Mouse (Mus musculus): ENCODE results near the gene Ftl1. TPM values are rescaled to one million over a fixed set of nuclear protein-coding genes. Genes with fewer than 3 reads are reported as not detected.
"Not testable (repeated sequence)": the region's sequence is repeated elsewhere in the genome, so short reads cannot be mapped to it uniquely, and the experiment has no call there.

Ftl1 gene
- polyA plus RNA-seq, 1 experiment from 2014 or later, result 4,320 TPM

- Histone ChIP-seq H3K4me1 (ENCODE audit: control insufficient read depth, insufficient read depth, low read length) (peaks cover 9% of the 10 kb centered on the region), H3K4me2 (peak overlapping the region; percentile 83), H3K36me3 (ENCODE audit: control insufficient read depth, insufficient read depth, low read length) (peaks cover 12% of the 10 kb centered on the region; the same call in 1 of the 2 replicates), H3K9ac (ENCODE audit: low read depth, low read length) (peak overlapping the region; percentile 81), H3K4me3 (ENCODE audit: low read depth, low read length) (peak overlapping the region; percentile 69), H3K27ac (ENCODE audit: low read depth, low read length) (no peak overlapping the region), H3K27me3 (ENCODE audit: control insufficient read depth, insufficient read depth, low read length) (no peaks in the 10 kb centered on the region), H3K9me3 (replicated peaks; ENCODE audit: control insufficient read depth, low read length) (no peaks in the 10 kb centered on the region)
- ATAC-seq (replicated peaks; ENCODE audit: insufficient number of reproducible peaks, low FRiP score, low TSS enrichment), result peak; percentile 23
- WGBS (ENCODE audit: insufficient replicate concordance), result 37% methylated on average over 7 of the region's 7 CpGs
Observed at GRCm38 (mm10) chr7:45467090-45467670, 7.5 kb upstream of the Ftl1 start.

- H3K4me3 ChIP-seq (ENCODE audit: low read depth, low read length), result peak within 1 kb of the TSS; percentile 69
- H3K4me1 ChIP-seq (ENCODE audit: control insufficient read depth, insufficient read depth, low read length), result peaks cover 9% of the 10 kb centered on the region
- peaks cover 13% of the 10 kb centered on the region; the same call in 1 of the 2 replicates for H3K36me3 ChIP-seq (ENCODE audit: control insufficient read depth, insufficient read depth, low read length)
- H3K27ac ChIP-seq (ENCODE audit: low read depth, low read length), result peak within 1 kb of the TSS; percentile 37
- H3K9ac ChIP-seq (ENCODE audit: low read depth, low read length), result peak within 1 kb of the TSS; percentile 81
- H3K4me2 ChIP-seq, result peak within 1 kb of the TSS; percentile 83
- WGBS (ENCODE audit: insufficient replicate concordance), result under 1% methylated on average over 58 of the region's 58 CpGs
- no peaks in the 10 kb centered on the region for H3K9me3 ChIP-seq (replicated peaks; ENCODE audit: control insufficient read depth, low read length)
- peak; percentile 80 for ATAC-seq (replicated peaks; ENCODE audit: insufficient number of reproducible peaks, low FRiP score, low TSS enrichment)
- no peaks in the 10 kb centered on the region for H3K27me3 ChIP-seq (ENCODE audit: control insufficient read depth, insufficient read depth, low read length)
Observed at GRCm38 (mm10) chr7:45466283-45467089, 6.8 kb upstream of the Ftl1 start, which contains the start of gene Bax. TSS of gene Bax (minus strand) at chr7:45466898.

- no peaks in the 10 kb centered on the region for H3K9me3 ChIP-seq (replicated peaks; ENCODE audit: control insufficient read depth, low read length)
- H3K4me3 ChIP-seq (ENCODE audit: low read depth, low read length), result peak overlapping the region; percentile 69
- no peaks in the 10 kb centered on the region for H3K27me3 ChIP-seq (ENCODE audit: control insufficient read depth, insufficient read depth, low read length)
- peak overlapping the region; percentile 83 for H3K4me2 ChIP-seq
- H3K27ac ChIP-seq (ENCODE audit: low read depth, low read length), result no peak overlapping the region
- peaks cover 15% of the 10 kb centered on the region for H3K4me1 ChIP-seq (ENCODE audit: control insufficient read depth, insufficient read depth, low read length)
- no peak for ATAC-seq (replicated peaks; ENCODE audit: insufficient number of reproducible peaks, low FRiP score, low TSS enrichment)
- H3K36me3 ChIP-seq (ENCODE audit: control insufficient read depth, insufficient read depth, low read length), result peaks cover 13% of the 10 kb centered on the region; the same call in 1 of the 2 replicates
- WGBS (ENCODE audit: insufficient replicate concordance), result 74% methylated on average over 9 of the region's 9 CpGs
- H3K9ac ChIP-seq (ENCODE audit: low read depth, low read length), result no peak overlapping the region; the same call in 1 of the 2 replicates
Observed at GRCm38 (mm10) chr7:45465549-45465948, 5.9 kb upstream of the Ftl1 start.

GRCm38 (mm10) chr7:45465112-45465511 lies 5.4 kb upstream of the Ftl1 start:
- no peak overlapping the region for H3K9ac ChIP-seq (ENCODE audit: low read depth, low read length)
- H3K4me3 ChIP-seq (ENCODE audit: low read depth, low read length), result 0 out of 2 replicates have a peak overlapping the region, but pooled peaks have one; percentile 69
- H3K27ac ChIP-seq (ENCODE audit: low read depth, low read length), result no peak overlapping the region
- H3K9me3 ChIP-seq (replicated peaks; ENCODE audit: control insufficient read depth, low read length), result no peaks in the 10 kb centered on the region
- H3K4me2 ChIP-seq, result no peak overlapping the region
- H3K4me1 ChIP-seq (ENCODE audit: control insufficient read depth, insufficient read depth, low read length), result peaks cover 19% of the 10 kb centered on the region
- H3K27me3 ChIP-seq (ENCODE audit: control insufficient read depth, insufficient read depth, low read length), result no peaks in the 10 kb centered on the region
- WGBS (ENCODE audit: insufficient replicate concordance), result 91% methylated on average over 12 of the region's 12 CpGs
- no peak for ATAC-seq (replicated peaks; ENCODE audit: insufficient number of reproducible peaks, low FRiP score, low TSS enrichment)
- peaks cover 13% of the 10 kb centered on the region; the same call in 1 of the 2 replicates for H3K36me3 ChIP-seq (ENCODE audit: control insufficient read depth, insufficient read depth, low read length)

- Histone ChIP-seq H3K27ac (ENCODE audit: low read depth, low read length) (no peak overlapping the region), H3K9ac (ENCODE audit: low read depth, low read length) (no peak overlapping the region), H3K4me2 (no peak overlapping the region), H3K36me3 (ENCODE audit: control insufficient read depth, insufficient read depth, low read length) (peaks cover 13% of the 10 kb centered on the region; the same call in 1 of the 2 replicates), H3K4me3 (ENCODE audit: low read depth, low read length) (no peak overlapping the region), H3K4me1 (ENCODE audit: control insufficient read depth, insufficient read depth, low read length) (peaks cover 20% of the 10 kb centered on the region), H3K9me3 (replicated peaks; ENCODE audit: control insufficient read depth, low read length) (no peaks in the 10 kb centered on the region), H3K27me3 (ENCODE audit: control insufficient read depth, insufficient read depth, low read length) (no peaks in the 10 kb centered on the region)
- ATAC-seq (replicated peaks; ENCODE audit: insufficient number of reproducible peaks, low FRiP score, low TSS enrichment), result no peak
- 95% methylated on average over 7 of the region's 7 CpGs for WGBS (ENCODE audit: insufficient replicate concordance)
Observed at GRCm38 (mm10) chr7:45463987-45464778, 4.5 kb upstream of the Ftl1 start.

- H3K9me3 ChIP-seq (replicated peaks; ENCODE audit: control insufficient read depth, low read length); H3K27ac ChIP-seq (ENCODE audit: low read depth, low read length); H3K9ac ChIP-seq (ENCODE audit: low read depth, low read length); H3K27me3 ChIP-seq (ENCODE audit: control insufficient read depth, insufficient read depth, low read length); ATAC-seq (replicated peaks; ENCODE audit: insufficient number of reproducible peaks, low FRiP score, low TSS enrichment); H3K4me3 ChIP-seq (ENCODE audit: low read depth, low read length); H3K4me2 ChIP-seq: not testable (repeated sequence)
- H3K4me1 ChIP-seq (ENCODE audit: control insufficient read depth, insufficient read depth, low read length), result peaks cover 23% of the 10 kb centered on the region
- H3K36me3 ChIP-seq (ENCODE audit: control insufficient read depth, insufficient read depth, low read length), result peaks cover 16% of the 10 kb centered on the region
- WGBS (ENCODE audit: insufficient replicate concordance), result 84% methylated on average over 4 of the region's 4 CpGs
Observed at GRCm38 (mm10) chr7:45462868-45463267, 3.2 kb upstream of the Ftl1 start.

GRCm38 (mm10) chr7:45462325-45462724 lies 2.6 kb upstream of the Ftl1 start:
- Histone ChIP-seq H3K4me2 (no peak overlapping the region), H3K27ac (ENCODE audit: low read depth, low read length) (no peak overlapping the region), H3K9ac (ENCODE audit: low read depth, low read length) (no peak overlapping the region), H3K9me3 (replicated peaks; ENCODE audit: control insufficient read depth, low read length) (no peaks in the 10 kb centered on the region), H3K27me3 (ENCODE audit: control insufficient read depth, insufficient read depth, low read length) (no peaks in the 10 kb centered on the region), H3K4me1 (ENCODE audit: control insufficient read depth, insufficient read depth, low read length) (peaks cover 28% of the 10 kb centered on the region), H3K4me3 (ENCODE audit: low read depth, low read length) (no peak overlapping the region), H3K36me3 (ENCODE audit: control insufficient read depth, insufficient read depth, low read length) (peaks cover 21% of the 10 kb centered on the region)
- 82% methylated on average over 4 of the region's 4 CpGs for WGBS (ENCODE audit: insufficient replicate concordance)
- no peak for ATAC-seq (replicated peaks; ENCODE audit: insufficient number of reproducible peaks, low FRiP score, low TSS enrichment)

- WGBS (ENCODE audit: insufficient replicate concordance), result 90% methylated on average over 4 of the region's 4 CpGs
- peaks cover 26% of the 10 kb centered on the region for H3K36me3 ChIP-seq (ENCODE audit: control insufficient read depth, insufficient read depth, low read length)
- H3K4me2 ChIP-seq, result peak overlapping the region; percentile 20
Observed at GRCm38 (mm10) chr7:45461781-45462180, 2.1 kb upstream of the Ftl1 start.

More at GRCm38 (mm10) chr7:45461781-45462180, 2.1 kb upstream of the Ftl1 start:
- H3K27ac ChIP-seq (ENCODE audit: low read depth, low read length), result 0 out of 2 replicates have a peak overlapping the region, but pooled peaks have one; percentile 0
- no peaks in the 10 kb centered on the region for H3K9me3 ChIP-seq (replicated peaks; ENCODE audit: control insufficient read depth, low read length)
- H3K4me3 ChIP-seq (ENCODE audit: low read depth, low read length), result no peak overlapping the region
- H3K27me3 ChIP-seq (ENCODE audit: control insufficient read depth, insufficient read depth, low read length), result no peaks in the 10 kb centered on the region
- peaks cover 34% of the 10 kb centered on the region for H3K4me1 ChIP-seq (ENCODE audit: control insufficient read depth, insufficient read depth, low read length)
- H3K9ac ChIP-seq (ENCODE audit: low read depth, low read length), result 0 out of 2 replicates have a peak overlapping the region, but pooled peaks have one; percentile 12
- no peak for ATAC-seq (replicated peaks; ENCODE audit: insufficient number of reproducible peaks, low FRiP score, low TSS enrichment)

Measured in heart, embryonic 11.5 days (tissue).